Mouse (Mus musculus): ENCODE results near the gene Atf2. TPM values are rescaled to one million over a fixed set of nuclear protein-coding genes. Genes with fewer than 3 reads are reported as not detected.
"Not testable (repeated sequence)": the region's sequence is repeated elsewhere in the genome, so short reads cannot be mapped to it uniquely, and the experiment has no call there.

Atf2 gene
- total RNA-seq, 4 experiments from 2014 or later: 22.5 to 29.9 (median 25.7) TPM

DNA sequence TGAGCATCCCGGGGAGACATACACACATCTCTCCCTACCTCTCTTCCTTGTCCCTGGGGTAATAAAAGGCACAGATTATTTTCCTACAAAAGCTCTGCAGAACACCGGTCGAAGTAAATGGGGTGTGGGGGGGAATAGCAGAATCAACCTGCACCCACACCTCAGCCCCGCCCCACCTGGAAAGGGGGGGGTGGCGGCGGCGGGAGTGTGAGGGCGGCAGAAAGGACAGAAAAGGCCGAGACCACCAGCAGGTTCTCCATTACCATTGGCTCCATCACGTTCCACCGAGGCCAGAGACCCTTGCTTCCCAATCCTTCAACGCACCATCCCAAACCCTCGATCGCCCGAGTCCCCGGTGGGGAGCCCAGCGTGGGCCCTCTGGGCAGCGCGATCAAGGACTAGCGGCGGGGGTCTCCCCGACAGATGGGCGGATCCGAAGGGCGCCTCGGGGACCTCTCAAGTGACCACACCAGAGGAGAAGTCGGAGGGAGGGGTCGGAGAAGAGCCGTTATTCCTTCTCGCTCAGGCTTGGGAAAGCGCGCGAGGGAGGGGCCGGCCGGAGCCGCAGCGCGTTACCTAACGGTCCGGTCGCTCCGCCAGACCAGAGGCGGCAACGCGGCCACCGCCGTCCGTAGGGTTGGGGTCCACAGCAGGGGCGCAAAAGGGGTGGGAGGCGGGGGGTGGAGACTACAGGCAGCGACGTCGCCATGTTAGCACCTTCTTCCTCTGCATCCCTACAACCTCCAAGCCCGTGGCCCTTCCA lies 557 bp downstream of the Atf2 start:
- no peak for DNase-seq (ENCODE audit: low spot score in 2 of 2)

DNA sequence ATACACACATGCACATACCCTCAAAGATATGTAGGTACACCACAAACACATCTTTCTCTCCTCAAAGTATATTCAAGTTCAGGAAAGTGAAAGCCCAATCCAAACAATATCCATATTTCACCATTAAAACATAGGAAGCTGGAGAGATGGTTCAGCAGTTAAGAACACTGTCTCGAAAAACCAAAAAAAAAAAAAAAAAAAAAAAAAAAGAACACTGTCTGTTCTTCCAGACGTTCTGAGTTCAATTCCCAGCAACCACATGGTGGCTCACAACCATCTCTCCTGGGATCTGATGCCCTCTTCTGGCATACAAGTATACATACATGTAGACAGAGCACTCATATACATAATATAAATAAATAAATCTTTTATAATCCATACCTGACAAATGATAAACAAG lies 6.4 kb downstream of the Atf2 start:
- no peak for DNase-seq (ENCODE audit: low spot score in 2 of 2)

DNA sequence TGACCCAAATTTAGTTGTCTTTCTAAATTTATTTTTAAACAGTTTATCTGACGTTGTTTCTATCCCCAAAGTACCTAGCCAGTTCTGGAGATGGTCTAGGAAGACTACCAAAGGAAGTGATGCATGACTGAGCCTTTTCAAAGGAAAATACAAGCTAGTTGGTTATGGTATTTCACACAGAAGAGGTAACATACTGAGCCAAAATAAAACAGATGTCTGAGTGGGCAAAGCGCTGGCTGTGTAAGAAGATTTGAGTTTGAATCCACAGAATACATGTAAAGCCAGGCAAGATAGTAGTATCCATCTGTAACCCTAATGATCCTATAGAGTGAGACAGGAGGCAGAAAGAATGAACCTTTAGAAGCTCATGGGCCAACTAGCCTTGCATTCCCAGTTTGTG lies 14.5 kb downstream of the Atf2 start:
- no peak for DNase-seq (ENCODE audit: low spot score in 2 of 2)

DNA sequence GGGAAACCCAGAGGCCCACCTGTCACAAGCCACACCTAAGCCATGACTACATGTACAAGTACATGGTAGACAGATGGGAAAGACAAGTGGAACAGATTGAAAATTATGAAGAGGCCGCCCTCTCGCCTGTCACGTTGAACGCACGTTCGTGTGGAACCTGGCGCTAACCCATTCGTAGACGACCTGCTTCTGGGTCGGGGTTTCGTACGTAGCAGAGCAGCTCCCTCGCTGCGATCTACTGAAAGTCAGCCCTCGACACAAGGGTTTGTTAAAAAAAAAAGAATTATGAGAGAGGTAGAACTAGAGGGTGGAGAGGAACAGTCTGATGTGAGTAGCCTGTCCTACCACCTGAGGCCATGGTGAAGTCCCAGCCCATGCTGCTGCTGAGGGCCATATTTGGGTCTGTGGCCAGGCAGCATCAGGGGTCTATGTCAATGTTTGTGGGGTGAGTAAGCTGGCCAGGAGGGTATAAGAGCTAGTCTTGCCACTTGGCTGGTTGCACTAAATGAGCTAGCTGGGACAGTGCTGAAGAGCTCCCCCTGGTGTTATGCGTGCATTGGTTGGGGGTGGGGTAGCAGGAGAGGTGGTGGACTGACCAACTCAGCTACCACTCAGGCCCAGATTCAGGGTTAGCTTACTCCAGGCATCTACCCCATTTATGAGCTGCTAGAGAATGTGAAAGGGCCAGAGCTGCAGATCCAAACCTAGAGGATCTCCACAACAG lies 24.5 kb downstream of the Atf2 start:
- peak; percentile 47 to 64 for DNase-seq (ENCODE audit: low spot score in 2 of 2)

DNA sequence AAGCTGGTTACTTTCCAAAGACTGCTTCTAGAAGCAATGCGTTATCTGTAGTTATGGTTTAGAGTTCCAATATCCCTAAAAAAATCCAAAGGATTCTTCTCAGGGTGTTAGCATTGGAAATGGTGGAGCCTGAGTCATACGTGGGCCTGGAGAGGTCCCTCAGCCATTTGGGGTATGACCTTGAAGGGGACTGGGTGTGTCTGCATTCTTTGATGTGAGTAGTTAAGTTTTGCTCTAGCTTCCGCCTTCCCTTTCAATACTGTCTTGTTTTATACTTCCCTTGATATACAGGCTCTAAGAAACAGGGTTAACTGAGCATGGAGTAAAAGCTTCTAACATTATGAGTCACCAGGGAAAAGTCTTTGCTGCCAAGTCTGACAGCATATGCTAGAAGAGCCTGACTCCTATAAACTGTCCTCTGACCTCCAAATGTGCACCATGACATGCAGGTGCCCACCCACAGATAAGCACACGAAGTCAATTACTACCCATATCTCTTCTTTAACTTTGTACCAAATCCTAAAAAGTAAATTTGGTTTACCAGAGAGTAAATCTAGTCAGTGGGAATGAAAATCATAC lies 32.3 kb downstream of the Atf2 start:
- no peak for DNase-seq (ENCODE audit: low spot score in 2 of 2)

DNA sequence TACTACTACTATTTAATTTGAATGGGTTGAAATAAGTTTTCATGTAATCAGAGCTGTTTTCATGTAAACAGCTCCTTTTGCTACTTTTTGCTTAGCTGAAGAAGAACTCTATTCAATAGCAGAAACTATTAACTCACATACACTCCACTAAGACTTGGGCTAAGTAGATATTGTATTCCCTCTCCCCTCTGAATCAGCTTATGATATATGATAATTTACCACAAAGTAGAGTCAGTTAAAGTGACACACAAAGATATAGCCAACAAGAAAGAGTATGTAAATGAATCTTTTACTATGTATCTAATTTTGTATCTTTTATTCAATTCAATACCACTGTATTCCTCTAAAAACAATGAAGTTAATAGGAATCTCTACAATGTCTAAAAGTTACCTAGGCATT lies 35.1 kb downstream of the Atf2 start:
- no peak for DNase-seq (ENCODE audit: low spot score in 2 of 2)

DNA sequence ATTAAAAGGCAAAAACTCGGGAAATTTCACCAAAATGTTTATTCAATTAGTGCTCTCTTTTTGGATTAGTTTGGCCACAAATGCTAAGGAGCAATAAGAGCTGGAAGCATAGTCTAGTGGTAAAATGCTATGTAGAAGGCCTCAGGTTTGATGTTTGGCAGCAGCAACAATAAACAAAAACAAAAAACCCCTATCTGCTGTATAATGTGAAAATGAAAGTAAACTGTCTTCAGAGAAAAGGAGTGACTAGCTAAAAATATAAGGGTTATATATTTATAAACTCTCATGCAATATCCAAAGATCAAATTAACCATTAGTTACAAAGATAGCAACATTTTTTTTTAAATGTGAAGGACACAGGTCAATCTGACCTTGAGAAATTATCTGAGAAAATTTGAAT lies 36.2 kb downstream of the Atf2 start:
- no peak for DNase-seq (ENCODE audit: low spot score in 2 of 2)

DNA sequence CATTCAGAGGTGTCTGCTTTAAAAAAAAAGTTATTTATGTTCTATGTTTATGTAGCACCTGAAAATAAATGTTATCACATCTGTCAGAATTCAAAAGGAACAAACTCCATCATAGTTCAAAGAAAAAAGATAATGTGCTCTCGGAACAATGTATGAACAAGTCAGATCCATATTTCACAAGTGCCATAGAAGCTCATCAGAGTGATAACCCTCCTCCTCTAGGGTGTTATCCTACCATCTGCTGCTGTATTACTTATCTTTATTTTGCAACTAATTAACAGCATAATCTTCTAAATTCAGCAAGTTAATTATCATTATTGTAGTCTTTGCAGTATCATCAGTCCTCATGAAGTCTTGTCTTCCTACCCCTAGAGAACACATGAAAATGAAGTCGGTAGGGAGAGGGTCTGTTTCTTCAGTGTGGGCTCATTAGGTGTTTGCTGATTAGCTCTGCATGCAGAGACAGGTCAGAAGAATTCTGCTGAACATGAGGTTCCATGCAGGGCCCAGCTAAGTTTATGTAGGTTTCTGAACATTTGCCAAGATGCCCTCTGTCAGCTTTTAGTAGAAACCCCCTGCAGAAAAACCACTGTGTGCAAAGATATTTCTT lies 57.9 kb downstream of the Atf2 start:
- DNase-seq (ENCODE audit: low spot score in 2 of 2): no peak

DNA sequence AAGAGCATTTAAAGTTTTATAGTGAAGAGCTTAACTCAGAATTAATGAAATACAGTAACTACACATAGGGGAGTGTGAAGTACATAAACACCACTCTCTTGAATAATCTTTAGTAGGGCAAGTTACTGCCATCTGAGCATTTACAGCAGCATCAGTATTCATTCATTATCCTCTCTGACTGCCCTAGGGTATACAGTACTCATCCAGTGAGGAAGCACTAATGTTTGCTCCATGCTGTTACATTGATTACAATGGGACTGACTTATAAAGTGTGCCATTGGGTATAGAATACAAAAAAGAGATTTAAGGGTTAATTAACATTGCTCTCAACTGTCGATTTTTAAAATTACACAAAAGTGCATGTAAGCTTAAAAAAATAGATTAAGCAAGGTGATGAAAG lies 59.2 kb downstream of the Atf2 start:
- no peak for DNase-seq (ENCODE audit: low spot score in 2 of 2)

DNA sequence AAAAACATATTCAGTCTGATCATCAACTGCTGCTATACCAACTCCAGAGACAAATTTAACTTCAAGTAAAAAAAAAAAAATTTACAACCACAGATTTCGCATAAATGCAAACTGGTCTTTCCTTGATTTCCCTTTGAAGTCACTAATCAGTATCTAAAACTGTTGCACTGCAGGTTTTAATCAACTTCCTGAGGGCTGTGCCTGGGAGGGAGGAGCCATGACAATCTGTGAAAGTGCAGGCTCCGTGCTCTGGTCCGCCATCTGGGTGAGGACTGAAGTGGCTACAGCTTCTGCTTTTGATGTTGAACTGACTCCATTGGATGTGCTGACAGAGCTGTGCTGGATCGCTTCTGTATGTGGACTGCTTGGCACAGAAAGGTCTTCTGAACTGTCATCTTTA lies 73.7 kb downstream of the Atf2 start:
- no peak for DNase-seq (ENCODE audit: low spot score in 2 of 2)

DNA sequence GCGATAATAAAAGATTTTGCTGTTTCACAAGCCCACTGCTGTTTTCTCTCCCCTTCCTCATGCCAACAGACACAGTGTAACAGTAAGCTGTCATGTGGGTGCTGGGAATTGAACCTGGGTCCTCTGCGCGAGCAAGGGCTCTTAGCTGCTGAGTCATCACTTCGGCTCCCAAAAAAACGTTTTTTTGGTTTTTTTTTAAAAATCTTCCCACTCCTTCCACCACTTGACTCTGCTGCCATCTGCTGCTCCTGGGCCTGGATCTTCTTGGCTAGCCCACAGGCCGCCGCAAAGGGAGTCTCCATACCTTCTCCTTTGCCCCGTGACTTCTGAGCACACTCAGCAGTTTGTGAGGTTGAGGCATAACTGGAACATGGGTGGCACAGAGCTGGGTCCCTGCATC lies 84.8 kb downstream of the Atf2 start:
- no peak for DNase-seq (ENCODE audit: low spot score in 2 of 2)

DNA sequence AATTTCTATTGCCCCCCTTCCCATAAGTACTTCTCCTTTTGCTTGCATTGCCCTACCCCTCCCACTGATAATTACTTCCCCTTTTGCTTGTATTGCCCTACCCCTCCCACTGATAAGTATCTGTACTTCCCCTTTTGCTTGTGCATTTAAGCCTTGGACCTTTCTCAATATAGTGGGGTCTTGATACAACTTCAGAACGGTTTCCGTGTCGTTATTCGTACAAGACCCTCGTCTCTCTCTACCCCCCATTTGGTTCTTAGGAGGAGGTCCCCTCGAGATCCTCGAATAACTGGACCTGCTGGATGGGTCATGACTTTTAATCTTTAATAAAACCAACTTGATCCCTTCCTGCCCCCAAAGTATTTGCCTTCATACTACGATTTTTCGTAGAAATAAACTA lies 92.3 kb downstream of the Atf2 start:
- DNase-seq (ENCODE audit: low spot score in 2 of 2): not testable (repeated sequence)

DNA sequence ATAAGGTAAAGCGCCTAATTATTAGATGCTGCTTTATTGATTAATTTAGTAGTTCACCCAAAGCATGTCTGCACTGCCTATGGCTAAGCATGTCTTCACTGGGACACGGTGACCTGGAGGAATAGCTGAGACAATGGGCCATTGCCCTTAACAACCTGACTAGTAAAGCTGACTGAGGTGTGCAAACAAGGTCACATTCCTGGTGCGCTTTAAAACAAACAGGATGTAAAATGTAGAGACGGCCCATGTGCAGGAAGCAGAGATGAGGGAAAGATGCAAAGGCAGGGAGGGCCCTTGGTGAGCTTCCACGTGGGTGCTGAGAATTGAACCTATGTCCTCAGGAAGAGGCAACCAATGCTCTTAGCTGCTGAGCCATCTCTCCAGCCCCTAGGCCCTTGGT lies 93.7 kb downstream of the Atf2 start:
- DNase-seq (ENCODE audit: low spot score in 2 of 2): no peak

DNA sequence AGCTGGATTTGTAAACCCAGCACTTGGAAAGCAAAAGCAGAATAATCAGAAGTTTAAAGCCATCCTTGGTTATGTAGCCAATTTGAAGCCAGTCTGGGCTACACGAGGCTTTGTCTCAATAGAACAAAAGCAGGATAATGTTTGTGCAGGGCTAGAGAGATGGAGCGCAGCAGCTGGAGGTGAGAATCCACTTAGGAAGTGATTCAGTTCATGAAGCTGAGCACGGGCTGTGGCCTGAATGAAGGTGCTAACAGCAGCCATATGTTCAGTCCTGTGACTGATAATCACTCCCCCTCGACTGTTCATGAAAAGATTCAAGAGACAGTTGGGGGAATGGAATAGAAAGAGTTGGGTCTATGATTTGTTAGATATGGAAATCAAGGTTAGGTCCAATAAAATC lies 94.3 kb downstream of the Atf2 start:
- DNase-seq (ENCODE audit: low spot score in 2 of 2): no peak

DNA sequence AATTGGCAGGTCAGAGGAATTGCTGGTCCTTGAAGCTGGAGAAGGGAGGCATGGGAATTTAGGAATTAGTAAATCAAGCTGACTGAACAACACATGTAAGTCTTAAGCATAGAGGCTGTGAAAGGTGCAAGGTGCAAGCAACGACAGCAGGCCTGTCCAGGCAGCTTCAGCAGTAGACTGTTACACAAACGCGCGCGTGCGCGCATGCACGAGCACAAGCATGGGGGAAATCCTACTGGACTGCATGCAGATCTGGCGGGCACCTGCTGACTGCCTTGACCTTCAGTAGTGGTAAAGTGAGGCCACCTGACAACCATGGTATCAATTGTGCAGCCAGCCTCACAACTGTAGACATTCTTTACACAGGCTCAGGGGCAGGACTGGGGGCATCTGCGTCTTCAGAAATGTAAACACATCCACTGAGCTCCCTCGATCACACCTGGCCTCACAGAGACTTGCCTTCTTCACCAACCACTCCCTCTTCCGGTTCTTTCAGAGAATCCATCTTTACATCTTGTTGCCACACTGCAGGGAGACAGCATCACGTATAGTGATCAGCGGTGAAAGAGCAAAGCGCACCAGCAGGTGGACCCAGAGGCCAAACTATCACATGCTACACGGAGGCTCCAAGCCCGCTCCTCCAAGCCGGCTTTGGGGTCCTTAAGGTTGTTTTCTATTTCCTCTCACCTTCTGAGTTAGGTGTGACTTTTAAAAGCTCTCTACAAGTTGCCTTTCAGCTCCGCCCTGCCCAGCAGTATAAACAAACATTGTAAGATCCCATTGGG lies 100.4 kb downstream of the Atf2 start:
- DNase-seq (ENCODE audit: low spot score in 2 of 2): no peak

DNA sequence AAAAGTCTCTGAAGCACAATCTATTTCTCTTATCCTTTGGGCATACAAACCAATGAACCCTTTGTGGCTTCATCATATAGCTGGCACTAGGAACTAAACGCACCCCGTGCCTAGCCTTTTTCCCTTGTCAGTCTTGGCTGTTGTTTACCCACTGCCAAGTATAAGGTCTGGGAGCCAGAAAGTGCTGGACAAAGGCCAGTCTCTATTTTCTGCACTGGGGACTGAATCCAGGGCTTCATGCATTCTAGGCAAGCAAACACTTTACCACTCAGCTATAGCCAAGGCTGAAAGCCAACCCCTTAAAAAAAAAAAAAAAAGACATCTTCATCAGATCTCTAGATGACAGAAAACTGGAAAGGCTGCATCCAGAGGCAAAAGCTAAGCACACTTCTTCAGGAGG lies 102.1 kb downstream of the Atf2 start:
- no peak for DNase-seq (ENCODE audit: low spot score in 2 of 2)

DNA sequence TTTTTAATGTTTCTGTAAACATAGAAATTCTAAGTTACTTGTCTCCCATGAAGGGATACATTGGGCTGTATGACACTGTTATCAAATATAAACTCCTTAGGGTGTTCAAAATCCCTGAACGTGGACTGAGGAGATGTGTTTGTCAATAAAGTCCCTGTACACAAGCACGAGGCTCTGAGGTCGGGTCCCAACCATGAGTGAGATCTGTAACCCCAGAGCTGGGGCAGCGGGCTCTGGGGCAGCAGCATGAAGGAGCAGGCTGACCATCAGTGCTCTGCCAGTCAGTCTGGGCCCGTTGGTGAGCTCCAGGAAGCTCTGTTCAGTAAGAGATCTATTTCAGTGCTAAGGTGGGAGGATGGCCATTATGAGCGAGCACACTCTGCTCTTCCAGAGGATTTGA lies 104.0 kb downstream of the Atf2 start:
- DNase-seq (ENCODE audit: low spot score in 2 of 2): no peak

DNA sequence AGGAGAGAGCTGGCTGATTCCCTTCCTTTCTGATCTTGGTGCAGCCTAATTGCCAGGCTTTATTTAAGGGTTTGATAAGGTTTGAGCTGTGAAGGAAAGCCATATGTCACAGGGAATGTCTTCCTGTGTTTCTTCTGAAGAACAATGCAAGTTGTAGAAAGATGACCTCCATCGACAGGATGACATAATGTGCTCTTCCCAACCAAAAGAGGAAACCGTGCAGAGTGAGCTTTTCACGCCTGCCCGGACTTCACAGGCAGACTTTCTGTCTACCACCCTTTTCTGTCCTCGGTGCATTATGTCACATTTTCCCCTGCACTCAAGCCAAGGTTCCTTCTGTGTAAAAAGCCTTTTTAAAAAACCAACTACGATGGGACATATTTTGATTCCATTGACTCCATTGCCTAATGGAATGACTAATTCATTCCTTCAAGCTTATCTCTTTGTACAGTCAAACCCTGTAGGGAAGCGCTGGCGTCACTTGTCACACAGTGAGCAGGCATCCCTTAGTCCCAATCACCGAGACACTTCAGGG lies 110.0 kb downstream of the Atf2 start:
- no peak for DNase-seq (ENCODE audit: low spot score in 2 of 2)

DNA sequence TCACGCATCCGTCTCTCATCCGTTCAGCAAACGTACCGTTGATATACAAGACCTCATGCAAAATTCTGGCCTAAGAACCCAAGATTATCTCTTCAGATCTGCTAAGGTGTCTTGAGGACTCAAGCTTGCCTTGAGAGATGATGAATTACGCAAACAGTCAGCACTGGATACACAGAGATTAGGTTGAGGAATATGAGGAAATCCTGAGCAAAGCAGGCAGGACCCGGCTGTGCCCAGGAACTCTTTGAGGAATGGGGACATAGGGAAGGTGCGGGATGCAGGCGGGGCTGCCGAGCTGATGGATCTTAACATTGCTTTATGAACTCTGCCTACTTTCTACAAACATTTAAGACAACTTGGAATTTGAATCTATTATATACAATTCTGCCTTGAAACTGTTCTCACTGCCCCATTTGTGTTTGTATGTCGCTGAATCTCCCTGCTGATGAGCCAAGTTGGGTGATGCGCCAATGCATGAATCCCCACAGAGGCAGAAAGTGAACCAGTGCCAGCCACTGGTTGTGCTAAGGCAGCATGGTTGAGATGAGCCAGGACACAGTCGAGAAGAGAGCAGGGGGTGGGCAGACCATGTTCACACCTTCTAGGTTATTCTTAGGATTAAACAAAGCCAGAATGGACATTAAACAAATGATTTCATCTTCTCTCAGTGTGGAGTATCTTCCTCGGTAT lies 112.0 kb downstream of the Atf2 start:
- no peak for DNase-seq (ENCODE audit: low spot score in 2 of 2)

DNA sequence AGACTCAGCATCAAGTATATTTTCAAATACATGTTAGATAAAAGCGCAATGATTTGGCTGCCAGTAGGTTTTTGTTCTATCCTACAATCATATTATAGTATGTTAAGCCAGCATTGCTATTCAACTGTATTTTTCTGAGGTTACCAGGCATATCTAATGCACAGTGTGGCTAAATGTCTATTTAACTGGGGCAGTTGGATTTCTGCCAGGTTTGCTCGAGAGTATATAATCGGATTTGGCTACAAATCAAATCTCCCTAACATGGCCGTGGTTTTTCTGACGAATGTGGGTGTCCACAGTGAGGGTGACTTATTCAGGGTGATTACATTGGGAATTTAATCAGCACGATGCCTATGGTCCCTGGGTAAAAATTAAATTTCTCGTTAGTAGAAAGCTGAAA lies 112.6 kb downstream of the Atf2 start:
- no peak for DNase-seq (ENCODE audit: low spot score in 2 of 2)

Measured in gastrocnemius, adult 8-10 months (tissue).